Mouse (Mus musculus) C2C12 (cell line): ENCODE measurements around the gene Zfp459. TPM values are rescaled to one million over a fixed set of nuclear protein-coding genes. Genes with fewer than 3 reads are reported as not detected.
"Not testable (repeated sequence)": the region's sequence is repeated elsewhere in the genome, so short reads cannot be mapped to it uniquely, and the experiment has no call there.

ENCODE experiments used
- H3K27me3 ChIP-seq: one replicate; pipeline ENCODE4 v1.6.1; 2011; ENCODE audit not compliant: control insufficient read depth, insufficient read depth, insufficient read length
- H3K36me3 ChIP-seq: one replicate; pipeline ENCODE4 v1.6.1; 2011; ENCODE audit not compliant: control insufficient read depth, insufficient read depth
- H3K4me3 ChIP-seq: one replicate; pipeline ENCODE4 v1.5.1; 2011; ENCODE audit warnings: mild to moderate bottlenecking, control low read depth; ENCODE audit not compliant: poor library complexity, insufficient read depth, severe bottlenecking
- H3K79me2 ChIP-seq: one replicate; pipeline ENCODE4 v1.6.1; 2011; ENCODE audit not compliant: control insufficient read depth, insufficient read depth
- H3K79me3 ChIP-seq: one replicate; pipeline ENCODE4 v1.6.1; 2011; ENCODE audit warnings: low read depth, control low read depth
- H3ac ChIP-seq: one replicate; pipeline ENCODE3; 2011; ENCODE audit warnings: low read depth; ENCODE audit not compliant: control insufficient read depth, insufficient read length
- CEBPB ChIP-seq: IDR thresholded peaks from one replicate; pipeline ENCODE4 v1.6.1; 2011; ENCODE audit warnings: low read depth, mild to moderate bottlenecking, control low read depth, moderate library complexity
- CTCF ChIP-seq: IDR thresholded peaks from one replicate; pipeline ENCODE4 v1.5.1; 2011; ENCODE audit not compliant: control insufficient read depth, insufficient read depth, insufficient read length
- FOSL1 ChIP-seq: IDR thresholded peaks from one replicate; pipeline ENCODE4 v1.8.0; 2011; ENCODE audit warnings: mild to moderate bottlenecking, low read length; ENCODE audit not compliant: poor library complexity, insufficient read depth, severe bottlenecking
- MAX ChIP-seq: IDR thresholded peaks from one replicate; pipeline ENCODE4 v1.6.1; 2011; ENCODE audit warnings: mild to moderate bottlenecking, control low read depth
- MYOD1 ChIP-seq: IDR thresholded peaks from one replicate; pipeline ENCODE4 v1.6.1; 2011; ENCODE audit warnings: low read depth; ENCODE audit not compliant: control insufficient read depth, insufficient read length
- MYOG ChIP-seq: IDR thresholded peaks from one replicate; pipeline ENCODE4 v1.6.1; 2011; ENCODE audit not compliant: control insufficient read depth, insufficient read length; ENCODE audit errors: extremely low read depth
- USF1 ChIP-seq: IDR thresholded peaks from one replicate; pipeline ENCODE4 v1.6.1; 2011; ENCODE audit warnings: low read depth, mild to moderate bottlenecking, control low read depth, moderate library complexity
- long read RNA-seq, 2 experiments: library from polyadenylated mRNA; unstranded; transcript quantifications; one replicate each; pipeline ENCODE4 v2.0.0; 2019 to 2020
- polyA plus RNA-seq: library from polyadenylated mRNA; unstranded; fragments of >200 nt; fragmentation: generic; extraction: Trizol; gene quantifications from one replicate; pipeline ENCODE4 v1.2.1, GENCODE M21; 2012; ENCODE audit warnings: missing spikeins

The Zfp459 gene
- polyA plus RNA-seq, result not detected
- long read RNA-seq, experiment 1, result 0 reads
- long read RNA-seq, experiment 2, result 0 reads

DNA sequence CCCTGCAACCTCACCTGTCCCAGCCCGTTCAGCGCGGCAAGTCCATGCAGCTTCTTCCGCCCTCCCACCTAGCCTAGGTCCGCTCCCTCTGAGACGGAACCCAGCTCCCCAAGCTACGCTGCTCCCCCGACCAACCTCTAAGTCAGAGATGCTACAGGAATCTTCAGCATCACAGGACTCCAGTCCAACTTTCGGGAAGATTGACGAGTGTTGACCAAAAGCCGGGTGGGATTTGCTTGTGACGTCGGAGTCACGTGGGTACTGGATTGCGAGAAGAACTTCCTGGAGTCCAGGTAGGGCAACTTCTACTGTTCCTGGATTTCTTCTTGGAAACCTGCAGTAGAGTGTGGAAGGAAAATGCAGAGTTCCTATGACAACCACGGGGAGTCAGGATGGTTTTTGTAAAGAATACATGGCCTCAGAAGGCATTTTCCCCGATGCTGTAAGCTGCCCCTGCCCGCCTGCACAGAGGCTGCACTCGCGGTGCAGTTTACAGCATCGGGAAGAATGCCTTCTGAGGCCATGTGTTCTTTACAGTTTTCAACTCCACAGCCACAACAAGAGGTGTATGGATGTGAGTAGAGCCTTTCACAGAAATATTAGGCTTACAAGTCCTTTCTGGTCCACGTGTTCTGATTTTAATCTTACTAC lies at the start of gene Zfp459:
TSS of gene Zfp459 (minus strand) at position 212 of the 651 bp plus-strand sequence.
- no peaks in the 10 kb centered on the region for H3K79me3 ChIP-seq
- no peak within 1 kb of the TSS for H3K4me3 ChIP-seq
- no peaks in the 10 kb centered on the region for H3K79me2 ChIP-seq
- H3K36me3 ChIP-seq, result no peaks in the 10 kb centered on the region
- H3ac ChIP-seq, result no peak within 1 kb of the TSS
- no peak for TF ChIP-seq MYOD1
- TF ChIP-seq CEBPB, result no peak
- TF ChIP-seq MYOG, result no peak
- no peak for TF ChIP-seq CTCF
- no peak for TF ChIP-seq FOSL1
- no peak for TF ChIP-seq USF1
- TF ChIP-seq MAX, result no peak
- no peaks in the 10 kb centered on the region for H3K27me3 ChIP-seq

DNA sequence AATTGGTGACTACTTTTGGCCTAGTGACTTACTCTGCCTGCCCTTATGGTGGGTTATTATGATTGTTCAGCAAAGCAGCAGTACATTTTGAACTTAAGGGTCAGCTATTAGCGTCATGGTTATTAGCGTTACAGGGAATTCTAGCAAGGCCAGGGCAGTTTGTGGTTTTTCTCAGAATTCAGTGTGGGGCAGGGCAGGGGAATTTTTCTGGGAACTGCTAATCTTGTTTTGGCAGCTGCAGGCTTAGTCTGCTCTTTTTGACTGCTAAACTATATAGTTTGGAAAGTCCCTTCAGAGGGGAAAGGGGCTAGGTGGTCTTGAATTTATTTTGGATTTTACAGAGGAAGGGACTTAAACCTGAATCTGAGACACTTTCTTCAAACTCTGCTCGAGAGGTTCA lies 48.1 kb upstream of the Zfp459 start:
- Histone ChIP-seq H3K79me3 (no peaks in the 10 kb centered on the region), H3K36me3 (no peaks in the 10 kb centered on the region), H3K4me3 (no peak overlapping the region), H3ac (no peak overlapping the region), H3K79me2 (no peaks in the 10 kb centered on the region), H3K27me3 (no peaks in the 10 kb centered on the region)
- TF ChIP-seq CTCF (no peak), MYOD1 (no peak)

DNA sequence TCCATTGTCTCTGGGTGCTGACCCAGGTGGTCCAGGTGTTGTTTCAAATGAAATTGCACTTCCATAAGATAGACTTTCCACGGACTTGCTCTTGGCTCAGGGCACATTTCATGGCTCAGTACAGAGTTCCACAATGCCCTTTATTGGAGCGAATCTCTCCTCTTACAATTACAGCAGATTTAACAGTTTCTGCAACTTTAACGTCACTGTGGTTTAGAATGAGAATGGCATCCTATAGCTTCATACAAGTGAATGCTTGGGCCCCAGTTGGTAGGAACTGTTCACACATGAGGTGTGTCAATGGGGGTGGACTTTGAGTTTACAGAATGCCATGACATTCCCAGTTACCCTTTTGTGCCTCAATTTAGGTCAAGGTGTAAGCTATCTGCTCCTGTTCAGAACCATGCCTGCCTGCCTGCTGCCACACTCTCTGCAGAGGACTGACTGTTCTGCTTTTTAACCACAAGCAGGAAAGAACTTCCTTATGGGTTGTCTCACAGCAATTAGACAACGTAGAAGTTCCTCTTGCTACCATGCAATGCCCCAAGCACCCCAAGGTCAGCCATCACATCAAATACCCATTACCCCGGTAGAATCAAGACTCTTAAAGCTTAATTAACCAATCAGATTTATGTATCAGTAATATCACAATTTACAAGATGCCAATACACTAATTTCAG lies 42.4 kb upstream of the Zfp459 start:
- H3K36me3 ChIP-seq, H3K79me3 ChIP-seq, H3K79me2 ChIP-seq, H3K27me3 ChIP-seq, H3ac ChIP-seq, H3K4me3 ChIP-seq: not testable (repeated sequence)

DNA sequence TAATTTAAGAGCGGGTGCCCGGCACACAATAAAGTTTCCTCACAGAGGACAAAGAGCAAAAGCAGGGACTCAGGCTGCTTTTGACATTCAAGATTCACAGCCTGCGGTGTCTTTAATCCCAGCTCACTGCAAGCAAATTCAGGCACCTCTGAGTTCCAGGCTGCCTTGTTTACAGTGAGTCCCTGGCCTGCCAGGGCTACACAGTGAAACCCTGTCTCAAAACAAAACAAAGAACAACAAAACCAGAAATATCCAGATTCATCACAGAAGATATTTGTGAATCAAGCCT lies 30.7 kb upstream of the Zfp459 start:
- Histone ChIP-seq H3K36me3 (no peaks in the 10 kb centered on the region), H3K27me3 (no peaks in the 10 kb centered on the region), H3K79me2 (no peaks in the 10 kb centered on the region), H3ac (no peak overlapping the region), H3K79me3 (no peaks in the 10 kb centered on the region), H3K4me3 (no peak overlapping the region)
- TF ChIP-seq CEBPB (no peak), USF1 (no peak), MYOG (no peak), CTCF (no peak), FOSL1 (no peak), MYOD1 (no peak), MAX (no peak)

DNA sequence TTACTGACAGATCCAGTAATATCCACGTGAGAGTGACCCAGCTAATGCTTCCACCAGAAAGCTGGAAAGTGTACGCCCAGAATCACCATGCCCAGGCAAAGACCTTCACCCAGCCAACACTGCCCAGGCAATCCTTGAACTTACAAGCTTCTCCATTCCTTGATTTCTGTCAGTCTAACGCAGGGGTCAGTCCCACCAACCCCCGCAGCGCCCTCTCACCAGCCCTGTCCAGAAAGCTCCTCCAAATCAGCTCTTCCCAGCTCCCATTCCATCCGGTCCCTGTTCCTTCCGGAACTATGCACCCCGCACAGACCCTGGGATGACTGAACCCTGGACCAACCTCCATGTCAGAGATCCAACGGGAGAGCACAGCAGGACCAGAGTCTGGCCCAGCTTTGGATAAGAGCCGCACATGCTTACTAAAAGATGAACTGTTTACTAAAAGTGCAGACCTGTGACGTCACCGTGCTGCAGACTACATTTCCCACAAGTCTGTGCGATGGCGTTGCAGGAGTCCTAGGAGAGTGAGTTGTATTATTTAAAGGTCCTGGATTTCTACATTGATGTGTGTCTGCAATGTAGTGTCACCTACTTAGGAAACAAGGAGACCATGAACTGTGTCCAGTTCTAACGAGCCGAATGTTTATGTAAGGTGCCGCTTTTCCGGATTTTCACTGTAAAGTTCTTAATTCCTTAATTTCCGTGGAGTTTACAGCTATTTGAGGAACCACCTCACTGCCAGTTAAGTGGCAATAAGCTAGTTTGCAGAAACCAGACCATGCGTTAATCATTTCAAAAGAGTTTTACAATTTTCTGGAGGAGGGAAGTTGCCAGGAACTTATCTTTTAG lies 30.2 kb upstream of the Zfp459 start, which contains the start of gene Zfp874a:
TSS of gene Zfp874a (minus strand) at position 453 of the 849 bp plus-strand sequence.
- Histone ChIP-seq H3K4me3 (no peak within 1 kb of the TSS), H3K79me2 (no peaks in the 10 kb centered on the region), H3K36me3 (no peaks in the 10 kb centered on the region), H3ac (peak within 1 kb of the TSS; percentile 67), H3K79me3 (no peaks in the 10 kb centered on the region), H3K27me3 (no peaks in the 10 kb centered on the region)
- TF ChIP-seq MAX (no peak), CEBPB (no peak), FOSL1 (no peak), MYOD1 (no peak), CTCF (no peak), MYOG (no peak), USF1 (no peak)

DNA sequence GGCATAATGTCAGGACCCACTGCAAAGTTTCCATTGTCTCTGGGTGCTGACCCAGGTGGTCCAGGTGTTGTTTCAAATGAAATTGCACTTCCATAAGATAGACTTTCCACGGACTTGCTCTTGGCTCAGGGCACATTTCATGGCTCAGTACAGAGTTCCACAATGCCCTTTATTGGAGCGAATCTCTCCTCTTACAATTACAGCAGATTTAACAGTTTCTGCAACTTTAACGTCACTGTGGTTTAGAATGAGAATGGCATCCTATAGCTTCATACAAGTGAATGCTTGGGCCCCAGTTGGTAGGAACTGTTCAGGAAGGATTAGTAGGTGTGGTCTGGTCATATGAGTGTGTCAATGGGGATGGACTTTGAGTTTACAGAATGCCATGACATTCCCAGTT lies 15.9 kb upstream of the Zfp459 start:
- H3K4me3 ChIP-seq, H3ac ChIP-seq, H3K36me3 ChIP-seq, H3K79me3 ChIP-seq, H3K79me2 ChIP-seq, H3K27me3 ChIP-seq: not testable (repeated sequence)
